Mouse (Mus musculus) stomach, embryonic 15.5 days (tissue): Measurements from ENCODE around the gene Pros1. TPM values are rescaled to one million over a fixed set of nuclear protein-coding genes. Genes with fewer than 3 reads are reported as not detected.
A peak's percentile ranks its signal among the peaks of the same experiment; 100 is the strongest.

Experiments used
- ATAC-seq: fragments of 200-750 bp; cut with Nextera tagmentation; 2 replicates; pipeline ENCODE4 v1.8.0; 2017; ENCODE audit warnings: low read depth, moderate number of reproducible peaks, moderate TSS enrichment; ENCODE audit not compliant: insufficient read depth, low FRiP score
- H3K27ac ChIP-seq: fragments of 300-500 bp; sonication (generic); 2 replicates; pipeline ENCODE4 v1.5.1; 2015; ENCODE audit warnings: mild to moderate bottlenecking, inconsistent platforms
- H3K27me3 ChIP-seq: fragments of 300-500 bp; sonication (generic); replicated peaks from 2 replicates; pipeline ENCODE4 v1.6.1; 2015; ENCODE audit warnings: inconsistent platforms
- H3K36me3 ChIP-seq: fragments of 300-500 bp; sonication (generic); 2 replicates; pipeline ENCODE4 v1.6.1; 2015; ENCODE audit warnings: inconsistent platforms
- H3K4me1 ChIP-seq: fragments of 300-500 bp; sonication (generic); 2 replicates; pipeline ENCODE4 v1.6.1; 2015; ENCODE audit warnings: inconsistent platforms
- H3K4me2 ChIP-seq: fragments of 300-500 bp; sonication (generic); 2 replicates; pipeline ENCODE4 v1.6.1; 2015; ENCODE audit warnings: mild to moderate bottlenecking, inconsistent platforms
- H3K4me3 ChIP-seq: fragments of 300-500 bp; sonication (generic); replicated peaks from 2 replicates; pipeline ENCODE4 v1.5.1; 2015; ENCODE audit warnings: inconsistent platforms
- H3K9ac ChIP-seq: fragments of 300-500 bp; sonication (generic); 2 replicates; pipeline ENCODE4 v1.6.1; 2015; ENCODE audit warnings: inconsistent platforms
- H3K9me3 ChIP-seq: fragments of 300-500 bp; sonication (generic); 2 replicates; pipeline ENCODE4 v1.6.1; 2016; ENCODE audit warnings: inconsistent platforms
- WGBS: fragments of 180-500 bp; shearing (Covaris S2); methylation state at CpG from one replicate; pipeline ENCODE4 v1.1.7; 2015; 5-methylcytosine and 5-hydroxymethylcytosine counted together
- polyA plus RNA-seq: library from polyadenylated mRNA; unstranded; fragments of >200 nt; fragmentation: Nextera tagmentation; extraction: Ambion mirVana; gene quantifications from 2 replicates; pipeline ENCODE4 v1.2.1, GENCODE M21; 2015

Pros1 gene
- polyA plus RNA-seq, 1 experiment from 2014 or later, result 32.5 TPM

DNA sequence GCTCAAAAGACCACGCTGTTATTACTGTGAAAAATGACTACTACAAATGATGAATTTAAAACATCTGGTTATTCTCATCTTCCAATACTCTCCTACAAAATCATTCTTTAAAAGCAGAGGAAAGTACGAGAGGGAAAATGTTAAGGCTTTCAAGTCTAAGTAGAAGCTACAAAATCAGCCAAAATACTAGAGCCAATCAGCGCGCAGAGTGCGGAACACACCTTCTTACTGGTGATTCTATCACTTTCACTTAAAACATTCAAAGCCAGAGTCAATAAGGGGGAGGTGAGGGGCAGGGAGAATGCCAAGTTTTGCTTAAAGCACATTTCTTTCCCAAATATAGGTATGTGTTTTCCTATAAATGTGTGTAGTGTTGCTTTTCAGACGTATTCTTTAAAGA, 8.8 kb upstream of the Pros1 start:
- H3K36me3 ChIP-seq, result no peaks in the 10 kb centered on the region
- H3K9me3 ChIP-seq, result no peaks in the 10 kb centered on the region
- H3K27ac ChIP-seq, result no peak overlapping the region
- peak overlapping the region; percentile 19; the same call in 1 of the 2 replicates for H3K4me2 ChIP-seq
- ATAC-seq, result no peak
- 65% methylated on average over 6 of the region's 6 CpGs for WGBS
- no peaks in the 10 kb centered on the region; the same call in 1 of the 2 replicates for H3K4me1 ChIP-seq
- H3K4me3 ChIP-seq, result peak overlapping the region; percentile 6; the same call in 1 of the 2 replicates
- no peaks in the 10 kb centered on the region for H3K27me3 ChIP-seq
- no peak overlapping the region for H3K9ac ChIP-seq

DNA sequence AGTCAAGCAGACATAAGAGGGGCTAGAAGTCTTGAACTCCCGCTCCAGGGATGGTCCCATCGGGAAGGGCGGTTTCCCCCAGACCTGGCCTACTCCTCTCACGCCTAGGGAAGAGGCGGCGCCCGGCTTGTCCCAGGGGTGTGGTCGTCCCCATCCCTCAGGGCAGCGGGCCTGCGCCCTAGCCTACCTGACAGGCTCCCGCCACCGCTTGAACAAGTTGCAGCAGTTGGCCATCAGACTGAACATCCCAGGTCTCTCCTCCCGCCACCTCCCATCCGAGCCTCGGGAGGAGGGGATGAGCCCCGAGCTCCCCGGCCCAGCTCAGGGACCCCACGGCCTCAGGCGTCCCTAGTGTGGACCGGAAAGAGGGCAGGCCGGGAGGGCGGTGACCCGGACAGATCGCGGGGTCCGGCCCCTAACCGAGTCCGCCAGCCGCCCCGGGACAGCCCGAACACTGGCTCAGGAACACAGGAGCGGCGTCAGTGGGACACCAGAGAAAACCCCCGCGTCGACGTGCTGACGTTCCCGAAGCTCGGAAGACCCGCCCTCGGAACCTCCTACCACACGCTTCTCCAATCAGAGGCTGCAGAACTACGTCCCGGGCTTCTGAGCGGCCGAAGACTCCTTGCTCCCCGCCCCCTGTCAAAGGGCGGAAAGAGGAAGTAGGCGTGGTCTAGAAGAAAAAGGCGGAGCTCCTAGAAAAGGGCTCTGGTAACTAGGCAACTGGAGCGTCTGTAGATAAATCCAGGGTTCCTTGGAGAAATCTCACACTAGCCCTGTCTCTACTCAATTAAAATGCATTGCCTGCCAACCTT, 7.4 kb upstream of the Pros1 start, which contains the start of gene Arl13b:
Arl13b (minus strand) TSS at position 543 of the 815 bp plus-strand sequence.
- ATAC-seq, result peak; percentile 100
- Histone ChIP-seq H3K4me3 (peak within 1 kb of the TSS; percentile 89), H3K9me3 (no peaks in the 10 kb centered on the region), H3K9ac (peak within 1 kb of the TSS; percentile 67), H3K27ac (peak within 1 kb of the TSS; percentile 78), H3K4me2 (peak within 1 kb of the TSS; percentile 73), H3K36me3 (no peaks in the 10 kb centered on the region), H3K27me3 (no peaks in the 10 kb centered on the region), H3K4me1 (no peaks in the 10 kb centered on the region; the same call in 1 of the 2 replicates)
- WGBS, result under 1% methylated on average over 52 of the region's 52 CpGs

GRCm38 (mm10) chr16:62852464-62853252, 1.4 kb upstream of the Pros1 start:
- Histone ChIP-seq H3K9ac (no peak overlapping the region), H3K4me1 (no peaks in the 10 kb centered on the region), H3K27me3 (no peaks in the 10 kb centered on the region), H3K4me3 (no peak overlapping the region), H3K4me2 (no peak overlapping the region), H3K36me3 (no peaks in the 10 kb centered on the region), H3K9me3 (no peaks in the 10 kb centered on the region), H3K27ac (no peak overlapping the region)
- WGBS, result 80% methylated on average over 3 of the region's 3 CpGs
- no peak for ATAC-seq

DNA sequence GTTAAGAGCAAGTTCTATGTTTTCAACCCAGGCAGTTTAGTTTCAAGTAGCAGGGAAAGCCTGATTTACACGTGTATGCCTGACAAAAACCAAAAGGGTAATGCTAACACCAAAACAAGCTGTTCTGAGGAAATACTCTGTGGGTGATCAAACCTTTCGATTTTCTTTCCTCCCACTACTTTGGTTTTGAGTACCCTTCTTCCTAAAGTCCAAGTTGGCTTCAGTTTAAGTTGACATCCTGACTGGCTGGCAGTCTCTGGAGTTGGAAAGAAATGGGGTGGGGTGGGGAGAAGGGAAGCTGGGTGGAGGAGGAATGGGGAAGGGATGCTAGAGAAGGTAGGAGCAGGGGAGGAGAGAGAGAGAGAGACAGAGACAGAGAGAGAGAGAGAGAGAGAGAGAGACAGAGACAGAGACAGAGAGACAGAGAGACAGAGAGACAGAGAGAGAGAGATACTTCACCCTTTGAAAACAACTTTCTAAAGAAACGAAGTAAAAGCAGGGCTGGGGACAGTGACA, 438 bp upstream of the Pros1 start:
- peak overlapping the region; percentile 59 for H3K9ac ChIP-seq
- no peaks in the 10 kb centered on the region for H3K27me3 ChIP-seq
- no peaks in the 10 kb centered on the region for H3K4me1 ChIP-seq
- no peaks in the 10 kb centered on the region for H3K36me3 ChIP-seq
- H3K4me2 ChIP-seq, result peak overlapping the region; percentile 90
- ATAC-seq, result no peak
- H3K9me3 ChIP-seq, result no peaks in the 10 kb centered on the region
- 16% methylated on average over 3 of the region's 3 CpGs for WGBS
- peak overlapping the region; percentile 60 for H3K4me3 ChIP-seq
- H3K27ac ChIP-seq, result no peak overlapping the region

- 63% methylated on average over 6 of the region's 6 CpGs for WGBS
- no peak overlapping the region for H3K4me2 ChIP-seq
- no peak overlapping the region for H3K4me3 ChIP-seq
- H3K27me3 ChIP-seq, result no peaks in the 10 kb centered on the region
- no peak overlapping the region for H3K9ac ChIP-seq
- no peaks in the 10 kb centered on the region for H3K4me1 ChIP-seq
- no peak overlapping the region for H3K27ac ChIP-seq
- H3K36me3 ChIP-seq, result no peaks in the 10 kb centered on the region
- no peaks in the 10 kb centered on the region for H3K9me3 ChIP-seq
- ATAC-seq, result no peak
Observed at GRCm38 (mm10) chr16:62855385-62855784, 1.3 kb downstream of the Pros1 start.

GRCm38 (mm10) chr16:62856273-62856672, 2.2 kb downstream of the Pros1 start:
- no peaks in the 10 kb centered on the region for H3K9me3 ChIP-seq
- H3K4me2 ChIP-seq, result no peak overlapping the region
- no peak overlapping the region for H3K4me3 ChIP-seq
- H3K36me3 ChIP-seq, result no peaks in the 10 kb centered on the region
- H3K4me1 ChIP-seq, result no peaks in the 10 kb centered on the region
- no peak overlapping the region for H3K9ac ChIP-seq
- H3K27me3 ChIP-seq, result no peaks in the 10 kb centered on the region
- no peak overlapping the region for H3K27ac ChIP-seq
- ATAC-seq, result no peak
- WGBS, result 78% methylated on average over 2 of the region's 2 CpGs

DNA sequence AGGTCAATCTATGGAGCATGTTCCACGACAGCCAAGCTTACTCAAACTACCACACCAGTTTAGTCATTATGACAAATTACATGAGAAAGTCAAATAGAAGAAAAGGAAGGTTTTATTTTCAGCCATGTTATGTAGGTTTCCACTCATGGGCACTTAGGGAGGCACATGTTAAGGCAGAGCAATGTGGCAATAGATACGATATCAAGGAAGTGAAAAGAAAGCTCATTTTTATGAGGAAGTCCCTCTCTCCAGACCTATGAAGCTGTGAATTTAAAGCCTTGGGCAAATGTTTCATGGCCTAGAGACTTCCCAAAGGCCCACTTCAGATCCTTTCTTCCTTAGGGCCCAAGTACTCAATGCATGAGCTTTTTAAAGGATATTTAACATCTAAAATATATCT, 3.4 kb downstream of the Pros1 start:
- no peaks in the 10 kb centered on the region for H3K9me3 ChIP-seq
- no peak overlapping the region for H3K9ac ChIP-seq
- ATAC-seq, result no peak
- no peak overlapping the region for H3K27ac ChIP-seq
- no peak overlapping the region for H3K4me3 ChIP-seq
- H3K4me2 ChIP-seq, result no peak overlapping the region
- H3K27me3 ChIP-seq, result no peaks in the 10 kb centered on the region
- 86% methylated on average over 2 of the region's 2 CpGs for WGBS
- H3K4me1 ChIP-seq, result no peaks in the 10 kb centered on the region
- H3K36me3 ChIP-seq, result no peaks in the 10 kb centered on the region

DNA sequence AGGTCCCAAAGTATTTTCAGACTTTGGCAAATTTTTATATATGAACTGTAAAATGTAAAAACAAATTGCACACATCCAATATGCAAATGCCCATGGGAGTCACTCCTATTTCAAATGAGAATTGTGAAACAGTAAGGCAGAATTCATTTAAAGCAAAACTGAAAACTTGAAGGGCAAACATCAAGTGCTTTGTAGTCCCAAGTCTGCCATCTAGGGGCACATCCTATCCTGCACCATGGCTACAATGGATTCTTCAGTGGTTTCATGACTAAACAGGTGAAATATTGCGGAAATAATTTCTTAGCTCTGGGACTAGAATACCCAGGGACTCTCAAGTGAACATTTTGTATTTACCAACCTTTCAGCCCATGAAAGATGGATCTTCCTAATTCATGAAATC, 3.9 kb downstream of the Pros1 start:
- no peak overlapping the region for H3K4me2 ChIP-seq
- no peaks in the 10 kb centered on the region for H3K36me3 ChIP-seq
- H3K4me3 ChIP-seq, result no peak overlapping the region
- H3K9ac ChIP-seq, result no peak overlapping the region
- H3K4me1 ChIP-seq, result no peaks in the 10 kb centered on the region
- no peaks in the 10 kb centered on the region for H3K27me3 ChIP-seq
- no peaks in the 10 kb centered on the region for H3K9me3 ChIP-seq
- WGBS, result 95% methylated on average over 1 of the region's 1 CpGs
- H3K27ac ChIP-seq, result no peak overlapping the region
- no peak for ATAC-seq

DNA sequence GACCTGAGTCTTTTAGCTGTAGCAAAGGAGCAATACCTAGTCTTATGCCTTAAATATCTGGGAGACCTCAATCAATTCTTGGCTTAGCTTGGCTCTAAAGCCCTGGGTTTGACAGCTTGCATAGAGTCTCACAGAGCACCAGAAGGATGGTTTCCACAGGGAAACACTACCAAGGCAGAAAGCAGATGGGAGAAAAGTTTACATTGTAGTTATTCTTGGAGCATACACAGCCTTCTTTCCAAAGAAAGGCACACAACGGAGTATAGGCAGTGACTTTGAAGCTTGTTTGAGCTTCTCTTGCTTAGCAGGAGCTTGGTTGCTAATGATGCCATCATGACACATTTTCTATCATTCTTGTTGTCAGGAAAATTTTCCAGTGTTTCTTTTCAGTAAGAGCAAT, 6.0 kb downstream of the Pros1 start:
- H3K27ac ChIP-seq, result no peak overlapping the region
- H3K27me3 ChIP-seq, result no peaks in the 10 kb centered on the region
- no peak overlapping the region for H3K4me3 ChIP-seq
- H3K4me1 ChIP-seq, result no peaks in the 10 kb centered on the region
- no peak overlapping the region for H3K9ac ChIP-seq
- no peaks in the 10 kb centered on the region for H3K9me3 ChIP-seq
- no peak overlapping the region for H3K4me2 ChIP-seq
- WGBS, result 66% methylated on average over 1 of the region's 1 CpGs
- no peak for ATAC-seq
- no peaks in the 10 kb centered on the region for H3K36me3 ChIP-seq

DNA sequence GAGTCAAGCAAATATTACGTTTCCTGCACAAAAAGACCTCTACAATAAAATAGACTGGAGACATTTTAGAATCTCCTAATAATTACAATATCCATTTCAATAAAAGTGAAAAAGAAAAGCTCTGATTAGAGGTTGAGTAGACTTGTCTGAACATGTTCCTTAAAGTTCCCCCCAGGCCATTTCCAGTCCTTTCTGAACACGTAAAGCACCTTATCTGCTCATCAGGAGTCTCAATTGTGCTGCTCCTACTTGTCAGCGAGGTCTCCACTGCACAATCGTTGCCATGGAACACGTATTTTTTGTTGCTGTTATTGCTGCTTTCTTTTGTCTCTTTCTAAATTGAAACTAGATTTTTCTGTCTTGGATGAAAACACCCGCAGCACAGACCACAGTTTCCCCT, 7.3 kb downstream of the Pros1 start:
- Histone ChIP-seq H3K4me3 (no peak overlapping the region), H3K4me1 (no peaks in the 10 kb centered on the region), H3K36me3 (no peaks in the 10 kb centered on the region), H3K9ac (no peak overlapping the region), H3K9me3 (no peaks in the 10 kb centered on the region), H3K4me2 (no peak overlapping the region), H3K27me3 (no peaks in the 10 kb centered on the region), H3K27ac (no peak overlapping the region)
- no peak for ATAC-seq
- 71% methylated on average over 6 of the region's 6 CpGs for WGBS

- Histone ChIP-seq H3K27ac (no peak overlapping the region), H3K4me1 (no peaks in the 10 kb centered on the region), H3K9me3 (no peaks in the 10 kb centered on the region), H3K4me3 (no peak overlapping the region), H3K27me3 (no peaks in the 10 kb centered on the region), H3K4me2 (no peak overlapping the region), H3K9ac (no peak overlapping the region), H3K36me3 (no peaks in the 10 kb centered on the region)
- 68% methylated on average over 5 of the region's 5 CpGs for WGBS
- no peak for ATAC-seq
Observed at GRCm38 (mm10) chr16:62872688-62873117, 18.6 kb downstream of the Pros1 start.

- no peak overlapping the region for H3K27ac ChIP-seq
- 51% methylated on average over 4 of the region's 4 CpGs for WGBS
- no peak overlapping the region for H3K9ac ChIP-seq
- H3K36me3 ChIP-seq, result no peaks in the 10 kb centered on the region
- H3K27me3 ChIP-seq, result no peaks in the 10 kb centered on the region
- no peaks in the 10 kb centered on the region for H3K9me3 ChIP-seq
- no peaks in the 10 kb centered on the region for H3K4me1 ChIP-seq
- H3K4me2 ChIP-seq, result no peak overlapping the region
- H3K4me3 ChIP-seq, result no peak overlapping the region
- no peak for ATAC-seq
Observed at GRCm38 (mm10) chr16:62873180-62873579, 19.1 kb downstream of the Pros1 start.
